Mouse (Mus musculus) embryonic fibroblast, embryonic 13.5 days (primary cell): ENCODE measurements around the gene Cdk15. TPM values are rescaled to one million over a fixed set of nuclear protein-coding genes. Genes with fewer than 3 reads are reported as not detected.
A peak's percentile ranks its signal among the peaks of the same experiment; 100 is the strongest.

Source experiments
- H3K27ac ChIP-seq: 2 replicates; pipeline ENCODE4 v1.5.1; 2012; ENCODE audit warnings: low read length, control low read depth, inconsistent platforms; ENCODE audit not compliant: insufficient read depth
- H3K4me1 ChIP-seq: 2 replicates; pipeline ENCODE4 v1.6.1; 2011; ENCODE audit warnings: low read length; ENCODE audit not compliant: control insufficient read depth, insufficient read depth
- H3K4me3 ChIP-seq: 2 replicates; pipeline ENCODE4 v1.5.1; 2011; ENCODE audit warnings: mild to moderate bottlenecking, control low read depth, low read length; ENCODE audit not compliant: insufficient read depth
- CTCF ChIP-seq: IDR thresholded peaks from 2 replicates; pipeline ENCODE4 v1.5.1; 2011; ENCODE audit warnings: mild to moderate bottlenecking, control low read depth, low read length, moderate library complexity, borderline replicate concordance; ENCODE audit not compliant: insufficient read depth
- POLR2A ChIP-seq: IDR thresholded peaks from 2 replicates; pipeline ENCODE4 v1.6.1; 2011; ENCODE audit warnings: low read depth, mild to moderate bottlenecking, control low read depth, low read length, moderate library complexity
- polyA plus RNA-seq: library from polyadenylated mRNA; stranded (reverse); fragments of >200 nt; gene quantifications from 2 replicates; pipeline ENCODE4 v1.2.4, GENCODE M21; 2011; ENCODE audit warnings: low read depth; ENCODE audit not compliant: missing spikeins, insufficient read length

Gene Cdk15
- polyA plus RNA-seq, 1 experiment: 0.74 TPM

DNA sequence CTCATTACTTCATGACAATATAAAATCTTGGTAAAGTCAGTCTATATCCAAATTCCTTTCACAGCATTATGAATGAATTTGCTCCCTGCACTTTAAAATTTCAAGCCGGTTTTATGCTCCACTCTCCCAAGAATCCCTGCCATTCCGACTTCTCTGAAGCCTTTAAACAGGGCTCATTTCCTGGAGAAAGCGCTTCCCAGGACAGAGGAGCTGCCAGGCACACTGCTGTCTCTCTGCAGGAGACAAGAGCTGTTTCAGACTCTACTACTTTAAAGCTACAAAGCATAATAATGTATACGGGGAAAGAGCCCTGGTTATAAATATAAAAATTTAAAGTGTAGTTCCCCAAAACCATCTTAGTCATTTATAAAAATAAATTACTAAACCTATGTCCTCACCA, 27.5 kb upstream of the Cdk15 start:
- no peak for TF ChIP-seq CTCF
- TF ChIP-seq POLR2A: no peak
- H3K4me3 ChIP-seq: no peak overlapping the region
- no peaks in the 10 kb centered on the region for H3K4me1 ChIP-seq
- H3K27ac ChIP-seq: no peak overlapping the region

DNA sequence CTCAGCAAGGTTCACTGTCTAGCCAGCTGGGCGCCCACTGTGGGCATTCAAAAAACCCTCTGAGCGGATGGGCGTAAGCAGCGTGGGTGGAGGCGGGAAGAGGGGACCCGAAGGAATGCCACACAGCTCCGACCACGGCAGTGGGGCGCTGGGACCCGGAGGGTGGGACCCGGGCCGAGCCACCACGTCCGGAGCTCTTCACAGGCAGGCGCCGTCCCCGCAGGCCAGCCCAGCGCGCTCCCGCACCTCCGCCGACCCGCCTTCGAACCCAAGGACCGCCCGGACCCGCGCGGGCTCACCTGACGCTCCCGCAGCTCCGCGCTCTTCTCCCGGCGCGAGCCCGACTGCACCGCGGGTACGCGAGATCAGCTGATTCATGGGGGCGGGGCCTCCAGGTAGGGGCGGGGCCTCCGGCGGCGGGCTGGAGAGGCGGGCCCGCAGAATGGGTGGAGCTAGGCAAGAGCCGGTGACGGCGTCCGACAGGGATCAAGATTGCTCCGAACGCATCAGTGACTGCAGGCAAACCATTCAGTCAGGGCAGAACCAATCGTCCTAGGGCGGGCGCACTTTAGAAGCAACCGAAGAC, 19.8 kb upstream of the Cdk15 start, which contains the start of gene Als2:
Gene Als2, minus strand, starts transcription at position 376 of the 586 bp plus-strand sequence.
- Histone ChIP-seq H3K4me1 (no peaks in the 10 kb centered on the region), H3K4me3 (peak within 1 kb of the TSS; percentile 83), H3K27ac (0 out of 2 replicates have a peak within 1 kb of the TSS, but pooled peaks have one; percentile 27)
- TF ChIP-seq CTCF (no peak), POLR2A (peak; percentile 87)

GRCm38 (mm10) chr1:59237614-59238211, 19.0 kb upstream of the Cdk15 start:
- Histone ChIP-seq H3K4me1 (no peaks in the 10 kb centered on the region), H3K27ac (0 out of 2 replicates have a peak overlapping the region, but pooled peaks have one; percentile 27), H3K4me3 (peak overlapping the region; percentile 68)
- TF ChIP-seq POLR2A: no peak
- TF ChIP-seq CTCF: peak; percentile 30; the same call in 1 of the 2 replicates

DNA sequence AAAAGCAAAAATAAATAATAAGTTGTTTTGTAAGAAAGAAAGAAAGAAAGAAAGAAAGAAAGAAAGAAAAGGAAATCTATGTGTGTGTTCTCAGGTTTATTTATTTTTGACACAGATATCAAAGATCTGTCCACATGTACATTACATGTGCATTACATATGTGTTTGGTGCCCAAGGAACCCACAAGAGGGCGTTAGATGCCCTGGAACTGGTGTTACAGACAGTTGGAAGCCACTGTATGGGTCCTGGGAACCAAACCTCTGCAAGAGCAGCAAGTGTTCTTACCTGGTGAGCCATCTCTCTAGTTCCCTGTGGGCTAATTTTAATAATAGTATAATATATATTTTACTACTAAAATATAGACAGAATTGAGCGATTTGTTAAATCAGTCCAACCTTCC, 12.9 kb upstream of the Cdk15 start:
- TF ChIP-seq CTCF (no peak), POLR2A (no peak)
- no peak overlapping the region for H3K4me3 ChIP-seq

DNA sequence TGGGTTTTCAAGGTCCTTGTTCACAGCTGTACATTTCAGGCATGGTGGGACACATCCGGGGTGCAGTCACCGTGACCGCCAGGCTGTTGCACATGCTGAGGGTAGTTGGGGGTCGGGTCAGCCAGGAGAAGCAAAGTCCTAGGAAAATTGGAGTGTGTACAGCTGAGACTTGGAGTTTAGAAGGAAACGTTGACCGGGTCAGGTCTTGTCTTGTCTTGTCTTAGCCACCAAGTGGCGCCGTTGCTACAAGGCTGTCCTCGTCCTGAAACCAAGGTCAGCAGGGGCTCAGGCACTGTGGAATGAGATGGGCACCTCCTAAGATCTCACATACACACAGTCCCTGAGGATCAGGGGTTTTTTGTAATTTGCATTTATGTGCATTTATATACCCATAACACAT, 9.1 kb upstream of the Cdk15 start:
- Histone ChIP-seq H3K4me3 (no peak overlapping the region), H3K4me1 (no peaks in the 10 kb centered on the region), H3K27ac (no peak overlapping the region)
- TF ChIP-seq POLR2A: no peak
- TF ChIP-seq CTCF: peak; percentile 98

More for the DNA sequence above, 12.9 kb upstream of the Cdk15 start:
- H3K27ac ChIP-seq: no peak overlapping the region
- no peaks in the 10 kb centered on the region for H3K4me1 ChIP-seq

- TF ChIP-seq POLR2A (no peak), CTCF (no peak)
- Histone ChIP-seq H3K4me3 (no peak overlapping the region), H3K4me1 (peaks cover 9% of the 10 kb centered on the region; the same call in 1 of the 2 replicates), H3K27ac (no peak overlapping the region)
These were observed 3.9 kb upstream of the Cdk15 start for GRCm38 (mm10) chr1:59252762-59253161.

GRCm38 (mm10) chr1:59253301-59253909, 3.3 kb upstream of the Cdk15 start:
- peaks cover 9% of the 10 kb centered on the region; the same call in 1 of the 2 replicates for H3K4me1 ChIP-seq
- TF ChIP-seq POLR2A: no peak
- no peak for TF ChIP-seq CTCF
- H3K4me3 ChIP-seq: no peak overlapping the region
- no peak overlapping the region for H3K27ac ChIP-seq

- Histone ChIP-seq H3K4me1 (peaks cover 9% of the 10 kb centered on the region; the same call in 1 of the 2 replicates), H3K27ac (no peak overlapping the region), H3K4me3 (no peak overlapping the region)
- no peak for TF ChIP-seq POLR2A
- no peak for TF ChIP-seq CTCF
These were observed 1.0 kb downstream of the Cdk15 start for GRCm38 (mm10) chr1:59257736-59258135.

GRCm38 (mm10) chr1:59268931-59269330, 12.2 kb downstream of the Cdk15 start:
- Histone ChIP-seq H3K27ac (no peak overlapping the region), H3K4me1 (peaks cover 12% of the 10 kb centered on the region; the same call in 1 of the 2 replicates), H3K4me3 (no peak overlapping the region)
- TF ChIP-seq CTCF: no peak
- no peak for TF ChIP-seq POLR2A

DNA sequence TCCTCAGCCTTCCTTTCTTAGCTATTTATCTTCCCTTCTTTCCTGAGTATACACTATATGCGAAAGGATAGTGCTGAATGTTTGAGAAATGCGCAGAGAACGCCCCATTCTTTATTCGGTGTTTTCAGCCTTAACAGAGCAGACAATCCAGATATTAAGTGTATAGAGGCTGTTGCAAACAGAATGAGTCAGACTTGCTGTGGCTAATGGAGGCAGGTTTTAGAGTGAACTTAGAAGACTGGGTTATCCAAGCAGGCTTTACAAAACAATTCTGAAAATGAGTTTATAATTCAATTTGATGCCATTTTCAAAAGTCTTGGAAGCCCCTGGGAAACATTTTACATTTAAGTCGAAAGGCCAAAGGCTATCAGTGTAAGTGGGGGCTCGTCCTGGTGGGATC, 12.8 kb downstream of the Cdk15 start:
- peak overlapping the region; percentile 62 for H3K27ac ChIP-seq
- H3K4me3 ChIP-seq: no peak overlapping the region

More for the DNA sequence above, 12.8 kb downstream of the Cdk15 start:
- TF ChIP-seq CTCF (no peak), POLR2A (no peak)
- H3K4me1 ChIP-seq: peaks cover 12% of the 10 kb centered on the region; the same call in 1 of the 2 replicates
